Mouse (Mus musculus) layer of hippocampus, postnatal 36 days (tissue): ENCODE measurements around the gene Ccl22. TPM values are rescaled to one million over a fixed set of nuclear protein-coding genes. Genes with fewer than 3 reads are reported as not detected.

Experiments
- DNase-seq, 2 experiments: peaks; one replicate each; pipeline ENCODE4 v3.0.0; 2022
- total RNA-seq, 2 experiments: library from RNA; stranded (reverse); gene quantifications; 2 replicates each; pipeline ENCODE4 v1.2.3; 2021

The Ccl22 gene
- not detected for total RNA-seq

DNA sequence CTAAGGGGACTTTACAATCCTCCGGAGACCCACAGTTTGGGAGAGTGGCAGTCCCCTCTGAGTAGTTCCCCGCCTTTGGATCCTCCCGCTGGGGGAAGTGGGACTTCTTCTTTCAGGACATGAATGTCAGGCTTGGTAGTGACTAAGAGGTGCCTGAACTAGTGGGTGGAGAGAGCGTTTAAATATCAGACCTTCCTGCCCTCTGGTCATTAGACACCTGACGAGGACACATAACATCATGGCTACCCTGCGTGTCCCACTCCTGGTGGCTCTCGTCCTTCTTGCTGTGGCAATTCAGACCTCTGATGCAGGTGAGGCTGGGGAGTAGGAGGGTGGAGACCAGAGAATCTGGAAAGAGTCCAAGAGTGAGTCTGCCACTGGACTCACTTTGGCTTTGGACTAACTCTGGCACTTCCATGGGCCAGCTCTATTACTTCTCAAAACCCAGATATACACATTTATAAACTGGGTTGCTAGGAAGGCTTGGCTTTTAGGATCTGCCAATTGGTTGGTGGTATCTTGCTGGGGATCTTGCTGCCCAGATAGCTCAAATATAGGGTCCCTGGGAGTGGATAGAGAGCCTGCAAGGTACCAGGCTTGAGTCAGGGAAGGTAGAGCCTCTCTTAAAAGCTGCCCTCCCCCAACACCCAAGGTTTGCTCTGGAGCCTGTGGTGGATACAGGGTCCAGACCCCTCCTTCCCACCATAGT is at the start of gene Ccl22:
TSS of gene Ccl22 (plus strand) at position 115 of the 709 bp plus-strand sequence.
- DNase-seq: no peak

DNA sequence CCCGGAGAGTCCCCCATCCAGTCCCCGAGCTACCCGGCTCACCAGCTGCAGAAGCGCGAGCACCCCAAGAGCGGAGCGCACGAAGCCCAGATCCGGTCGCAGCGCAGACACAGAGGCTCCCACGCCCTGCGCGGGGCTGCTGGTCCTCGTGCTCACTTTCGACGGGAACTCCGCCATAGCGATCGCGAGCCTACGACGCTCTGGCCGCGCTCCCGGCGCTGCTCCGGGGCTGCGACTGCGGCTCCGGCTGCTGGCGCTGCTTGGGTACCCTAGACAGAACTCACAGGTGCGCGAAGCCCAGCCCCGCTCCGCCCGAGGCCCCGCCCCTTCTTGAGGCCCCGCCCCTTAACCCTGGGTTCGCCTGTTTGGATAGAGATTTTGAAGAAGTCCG is 49.4 kb upstream of the Ccl22 start, which contains the start of gene Pllp:
TSS of gene Pllp (minus strand) at position 285 of the 391 bp plus-strand sequence.
- no peak for DNase-seq

DNA sequence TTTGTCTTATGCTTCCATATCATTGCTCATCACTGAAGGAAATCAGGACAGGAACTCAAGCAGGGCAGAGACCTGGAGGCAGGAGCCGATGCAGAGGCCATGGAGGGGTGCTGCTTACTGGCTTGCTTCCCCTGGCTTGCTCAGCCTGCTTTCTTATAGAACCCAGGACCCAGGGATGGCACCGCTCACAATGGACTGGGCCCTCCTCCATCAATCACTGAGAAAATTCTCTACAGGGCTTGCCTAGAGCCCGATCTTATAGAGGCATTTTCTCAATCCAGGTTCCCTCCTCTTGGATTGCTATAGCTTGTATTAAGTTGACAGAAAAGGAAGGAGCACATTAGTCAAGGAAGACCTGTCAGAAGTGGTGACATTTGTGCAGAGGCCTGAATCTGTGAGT is 48.8 kb upstream of the Ccl22 start:
- no peak for DNase-seq

DNA sequence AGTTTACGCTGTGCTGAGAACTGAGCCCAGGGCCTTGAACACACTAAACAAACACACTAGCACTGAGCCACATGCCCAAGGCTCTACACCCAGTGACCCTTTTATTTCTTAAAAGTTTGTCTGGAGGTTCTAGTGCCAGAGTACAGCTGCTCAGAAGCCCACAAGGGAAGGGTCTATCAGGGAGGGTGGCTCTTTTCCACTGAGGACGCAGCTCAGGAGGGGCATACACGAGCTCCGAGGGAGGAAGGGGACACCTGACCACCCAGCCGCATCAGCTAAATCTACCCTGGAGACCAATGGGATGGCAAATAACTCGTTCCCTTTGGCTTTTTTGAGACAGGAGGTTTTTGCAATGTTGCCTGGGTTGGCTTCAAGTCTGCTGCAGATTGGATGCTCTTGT is 47.4 kb upstream of the Ccl22 start:
- DNase-seq: no peak

DNA sequence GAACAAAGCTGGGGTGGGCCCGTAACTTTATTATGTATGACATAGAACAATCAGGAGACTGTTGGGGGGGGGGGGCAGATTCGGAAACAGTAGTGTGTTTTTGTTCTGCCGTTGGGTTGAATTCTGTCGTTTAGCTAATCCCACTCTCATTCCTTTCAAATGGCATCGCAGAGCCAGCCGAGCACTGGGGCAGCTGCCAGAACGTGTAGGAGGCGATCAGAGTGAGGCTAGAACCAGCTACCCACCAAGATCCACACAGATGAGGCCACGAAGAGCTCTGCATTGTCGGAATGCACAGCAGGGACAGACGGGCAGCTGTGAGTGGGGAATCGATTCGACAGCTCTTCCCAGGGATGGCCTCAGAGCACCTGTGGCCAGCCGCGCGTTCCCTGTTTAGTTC is 46.0 kb upstream of the Ccl22 start:
- peak in 1 of 2 experiments; percentile 44 for DNase-seq

DNA sequence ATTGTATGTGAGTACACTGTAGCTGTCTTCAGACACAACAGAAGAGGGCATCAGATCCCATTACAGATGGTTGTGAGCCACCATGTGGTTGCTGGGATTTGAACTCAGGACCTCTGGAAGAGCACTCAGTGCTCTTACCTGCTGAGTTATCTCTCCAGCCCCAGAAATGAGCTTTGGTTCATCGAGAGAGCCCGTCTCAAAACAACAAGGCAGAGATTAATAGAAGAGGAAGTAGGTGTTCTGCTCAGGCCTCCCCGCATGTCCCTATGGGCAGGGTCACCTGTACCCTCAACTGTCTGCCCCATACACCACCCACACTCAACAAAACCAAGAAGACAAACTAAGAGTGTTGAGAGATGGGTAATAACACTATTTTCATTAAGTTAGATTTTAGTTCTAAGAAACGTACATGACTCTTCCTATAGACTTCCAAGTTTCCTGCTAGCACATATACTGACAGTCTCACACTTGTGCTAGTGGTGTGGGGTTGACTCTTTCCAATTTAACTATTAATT is 44.9 kb upstream of the Ccl22 start:
- DNase-seq: no peak

DNA sequence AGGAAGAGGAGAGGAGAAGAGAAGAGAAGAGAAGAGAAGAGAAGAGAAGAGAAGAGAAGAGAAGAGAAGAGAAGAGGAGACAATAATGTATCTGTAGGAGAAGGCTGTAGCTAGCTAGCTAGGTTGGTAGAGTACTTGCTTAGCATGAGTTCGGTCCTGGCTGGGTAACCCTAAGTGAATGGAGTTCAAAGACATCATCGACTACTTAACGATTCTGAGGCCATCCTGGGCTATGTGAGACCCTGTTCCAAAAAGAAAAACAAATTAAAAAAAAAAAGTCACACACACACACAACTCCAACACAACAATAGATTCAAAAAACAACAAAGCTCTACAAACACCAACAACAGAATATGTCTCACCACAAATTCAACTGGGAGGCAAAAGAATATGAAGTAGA is 43.2 kb upstream of the Ccl22 start:
- DNase-seq: no peak

DNA sequence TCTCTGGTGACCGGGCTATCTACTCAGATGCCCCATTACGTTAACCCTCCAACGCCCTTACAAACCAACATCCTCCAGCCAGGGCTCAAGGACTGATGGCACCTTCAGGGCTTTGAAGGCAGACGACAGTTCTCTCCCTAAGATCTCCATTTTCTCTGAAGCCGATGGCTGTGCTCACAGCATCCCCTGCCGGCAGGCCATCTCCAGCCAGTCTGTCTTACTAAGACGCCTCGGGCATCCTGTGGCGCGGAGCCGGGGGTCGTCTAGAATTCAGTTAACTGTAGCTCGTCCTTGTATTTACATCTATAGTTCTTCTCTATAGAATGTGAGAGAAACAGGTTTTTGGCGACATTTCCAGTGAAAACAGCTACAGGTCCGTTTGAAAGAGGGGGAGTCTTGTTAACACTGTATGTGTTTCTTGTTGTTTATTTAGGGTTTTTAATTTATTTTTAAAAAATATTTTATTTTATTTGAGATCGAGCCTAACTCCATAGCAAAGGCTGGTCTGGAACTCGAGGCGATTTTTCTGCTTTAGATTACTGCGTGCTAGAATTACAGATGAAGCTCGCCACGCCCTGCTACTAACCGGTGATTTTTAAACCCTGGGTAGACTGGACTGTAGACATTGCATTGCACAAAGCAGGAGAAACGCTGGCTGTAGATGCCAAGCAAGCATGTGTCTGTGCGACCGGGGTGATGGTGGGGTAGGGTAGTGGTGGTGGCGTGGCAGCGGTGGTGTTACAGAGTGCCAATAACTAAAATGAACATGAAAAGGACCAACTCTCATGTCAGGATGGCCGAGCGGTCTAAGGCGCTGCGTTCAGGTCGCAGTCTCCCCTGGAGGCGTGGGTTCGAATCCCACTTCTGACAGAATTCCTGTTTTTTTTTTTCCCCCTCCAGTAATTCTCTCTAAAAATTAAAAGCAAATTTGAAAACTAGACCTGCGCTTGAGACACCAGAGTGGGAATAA is 42.3 kb upstream of the Ccl22 start:
- DNase-seq: peak; percentile 80 to 84

DNA sequence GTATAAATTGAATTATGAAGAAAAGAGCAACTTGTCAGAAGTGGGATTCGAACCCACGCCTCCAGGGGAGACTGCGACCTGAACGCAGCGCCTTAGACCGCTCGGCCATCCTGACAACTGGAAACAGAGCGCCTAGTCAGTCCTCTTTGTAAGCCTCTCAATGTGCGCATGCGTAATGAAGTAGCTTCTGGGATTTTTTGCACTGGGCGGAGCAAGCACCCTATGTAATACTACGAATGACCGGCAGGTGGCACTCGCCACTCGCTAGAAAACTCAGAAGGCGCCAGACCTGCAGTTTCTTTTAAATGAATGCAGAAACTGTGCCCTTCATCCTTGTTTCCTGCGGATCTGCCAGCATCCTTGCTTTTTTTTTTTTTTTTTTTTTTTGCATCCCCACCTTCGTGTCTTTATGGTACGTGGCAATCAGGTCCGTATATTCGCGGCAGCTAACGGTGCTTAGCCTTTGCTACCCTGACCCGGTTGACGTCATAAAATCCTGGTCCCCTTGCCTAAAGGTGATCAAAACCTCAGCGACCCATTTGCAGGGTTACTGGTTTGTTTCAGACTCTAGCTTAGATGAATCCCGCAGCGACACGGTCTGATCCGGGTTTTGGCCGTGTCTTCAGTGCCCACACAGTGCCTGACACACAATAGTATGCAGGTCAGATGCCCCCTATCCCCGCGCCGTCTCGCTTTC is 41.3 kb upstream of the Ccl22 start:
- DNase-seq: peak; percentile 99 to 100

DNA sequence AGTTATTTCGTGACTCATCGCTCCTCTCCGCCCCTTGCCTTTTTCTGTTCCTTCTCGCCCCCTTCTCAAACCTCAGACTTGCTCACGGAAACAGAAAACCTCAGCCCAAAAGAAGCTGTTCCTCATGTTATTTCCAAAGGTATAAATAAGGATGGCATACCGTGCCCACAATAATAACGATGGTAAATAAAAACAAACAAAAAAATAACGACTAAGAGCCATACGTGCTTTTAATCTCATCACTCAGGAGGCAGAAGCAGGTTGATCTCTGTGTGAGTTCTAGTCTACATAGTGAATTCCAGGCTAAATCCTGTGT is 40.8 kb upstream of the Ccl22 start:
- DNase-seq: no peak

DNA sequence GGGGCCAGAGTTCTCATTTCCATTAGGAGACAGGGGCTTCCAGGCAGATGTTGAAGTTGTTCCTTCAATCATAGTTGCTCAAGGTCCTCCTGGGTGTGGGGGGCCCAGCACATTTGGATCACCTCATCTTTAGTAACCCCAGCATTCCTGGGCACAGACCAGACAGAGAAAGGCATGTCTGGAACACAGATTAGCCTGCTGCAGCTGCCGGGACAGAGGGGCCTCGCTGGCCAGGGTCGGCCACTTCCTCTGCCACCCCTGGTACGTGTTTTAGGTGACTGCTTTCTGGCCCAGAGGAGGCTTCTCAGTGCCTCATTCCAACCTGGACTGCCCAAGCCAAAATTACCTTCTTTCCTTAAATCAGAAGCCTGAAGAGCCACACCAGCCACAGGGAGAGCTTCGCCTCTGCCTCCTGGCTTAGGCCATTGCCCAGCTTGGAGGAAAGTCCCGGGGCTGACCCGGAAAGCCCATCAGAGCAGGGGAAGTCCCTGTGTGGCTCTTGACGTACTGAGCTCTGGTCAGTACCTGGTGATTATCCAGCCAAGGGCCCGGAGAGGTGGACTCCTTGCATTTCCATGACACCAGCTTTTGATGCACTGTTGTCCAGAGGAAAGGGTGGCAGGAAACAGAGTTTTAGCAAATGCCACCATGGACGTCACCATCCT is 39.7 kb upstream of the Ccl22 start:
- DNase-seq: no peak

DNA sequence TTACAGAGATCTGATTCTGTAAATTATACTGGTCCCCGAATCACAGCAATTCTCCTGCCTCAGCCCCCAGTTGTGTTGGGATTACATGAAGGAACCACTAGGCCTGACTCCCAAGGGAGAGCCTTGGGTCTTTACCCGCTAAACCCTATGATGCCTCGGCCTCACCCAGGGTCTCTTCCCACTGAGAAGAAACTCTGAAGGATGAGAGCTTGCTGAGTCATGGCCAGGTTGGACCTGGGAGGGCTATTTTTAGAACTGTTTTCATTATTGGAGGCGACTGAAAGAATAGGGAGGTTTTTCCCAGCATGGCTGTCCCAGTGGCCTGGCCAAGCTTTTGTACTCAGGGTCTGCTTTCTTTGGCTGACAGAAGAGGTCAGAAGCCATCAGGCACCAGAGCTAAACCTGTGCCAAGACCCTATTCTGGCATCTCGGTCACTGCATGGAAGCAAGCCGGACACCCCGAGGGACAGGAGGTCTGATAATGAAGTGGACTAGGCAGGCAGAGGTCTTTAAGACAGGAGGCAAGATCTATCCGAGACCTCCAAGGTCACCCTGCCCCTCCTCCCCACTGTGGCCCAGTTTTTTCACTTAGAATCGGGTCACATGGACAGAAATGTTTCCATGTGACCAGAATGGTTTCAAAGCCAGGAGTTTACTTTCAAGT is 38.5 kb upstream of the Ccl22 start:
- no peak for DNase-seq

DNA sequence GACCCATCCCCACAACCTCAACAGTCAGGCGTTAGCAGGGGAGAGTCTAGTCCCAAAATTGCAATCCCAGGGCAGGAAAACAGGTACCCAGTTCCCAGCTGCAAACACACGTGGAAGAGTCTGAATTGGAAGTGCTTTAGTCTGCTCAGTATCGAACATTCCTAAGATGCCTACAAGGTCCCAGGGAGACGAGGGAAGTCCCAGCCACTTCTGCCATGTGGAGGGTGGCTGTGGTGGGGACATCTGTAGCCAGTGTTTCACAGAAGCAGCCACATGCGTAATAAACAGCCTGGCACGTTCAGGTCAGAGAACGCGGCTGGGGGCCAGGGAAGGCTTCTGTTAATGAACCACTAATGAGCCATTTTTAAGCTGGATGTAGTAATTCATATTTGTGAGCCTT is 35.1 kb upstream of the Ccl22 start:
- no peak for DNase-seq

DNA sequence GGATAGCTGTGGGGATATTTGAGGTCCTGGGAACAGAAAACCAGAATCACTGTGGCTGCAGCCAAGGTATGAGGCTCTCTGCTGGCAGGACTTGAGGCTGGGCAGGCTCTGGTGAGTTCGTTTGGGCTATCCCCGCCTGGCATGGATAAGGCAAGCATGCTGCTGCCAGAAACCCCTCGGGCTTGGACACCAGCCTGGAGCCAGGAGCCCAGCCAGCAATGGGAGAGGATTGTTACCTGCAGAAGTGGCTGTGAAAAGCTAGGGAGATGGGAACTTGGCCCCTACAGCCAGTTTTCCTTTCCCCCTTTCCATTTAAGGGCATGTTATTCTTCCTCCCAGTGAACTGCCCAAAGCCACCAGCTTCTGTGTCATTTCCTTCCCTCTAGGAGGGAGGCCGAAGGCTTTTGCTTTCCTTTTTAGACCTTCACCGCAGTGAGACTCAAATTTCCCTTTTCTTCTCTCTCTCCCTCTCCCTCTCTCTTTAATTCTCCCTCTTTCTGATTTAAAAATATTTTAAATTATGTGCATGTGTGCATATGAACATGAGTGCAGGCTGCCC is 34.2 kb upstream of the Ccl22 start:
- peak; percentile 38 to 49 for DNase-seq

DNA sequence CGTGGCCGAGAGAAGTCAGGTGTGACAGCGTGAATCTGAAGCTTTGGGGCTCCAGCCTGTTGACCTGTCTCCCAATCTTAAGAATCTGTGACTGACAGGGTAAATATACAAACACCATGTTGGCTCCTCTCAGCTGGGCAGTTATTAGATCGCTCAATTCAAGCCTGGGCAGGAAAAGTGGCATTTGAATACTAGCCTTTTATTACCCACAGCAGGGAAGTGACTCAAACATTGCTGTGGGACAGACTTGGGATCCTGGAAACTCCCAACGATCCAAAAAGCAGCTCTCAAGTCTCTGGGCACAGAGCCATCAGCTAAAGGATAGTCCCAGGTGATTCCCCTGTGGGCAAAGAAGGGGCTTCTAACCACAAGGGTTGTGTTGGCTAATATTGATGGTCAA is 30.8 kb upstream of the Ccl22 start:
- no peak for DNase-seq

DNA sequence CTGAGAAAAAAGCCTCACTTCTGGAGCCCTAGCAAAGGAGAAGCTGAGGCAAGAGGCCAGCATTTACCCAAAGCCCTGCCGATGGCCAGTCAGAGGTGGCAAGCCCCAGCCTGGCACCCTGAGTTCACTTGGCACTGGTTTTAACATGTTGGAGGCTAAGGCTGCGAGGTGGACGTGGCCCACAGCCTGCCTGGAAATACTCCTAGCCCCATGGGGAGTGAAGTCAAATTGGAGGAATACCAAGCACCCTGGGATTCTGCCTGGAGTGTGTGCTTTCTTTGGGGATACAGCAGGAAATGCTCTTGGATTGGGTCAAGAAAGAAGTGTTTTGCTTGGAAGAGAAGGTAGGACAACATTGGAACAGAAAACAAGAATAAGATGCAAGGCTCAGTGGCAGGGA is 29.5 kb upstream of the Ccl22 start:
- no peak for DNase-seq

DNA sequence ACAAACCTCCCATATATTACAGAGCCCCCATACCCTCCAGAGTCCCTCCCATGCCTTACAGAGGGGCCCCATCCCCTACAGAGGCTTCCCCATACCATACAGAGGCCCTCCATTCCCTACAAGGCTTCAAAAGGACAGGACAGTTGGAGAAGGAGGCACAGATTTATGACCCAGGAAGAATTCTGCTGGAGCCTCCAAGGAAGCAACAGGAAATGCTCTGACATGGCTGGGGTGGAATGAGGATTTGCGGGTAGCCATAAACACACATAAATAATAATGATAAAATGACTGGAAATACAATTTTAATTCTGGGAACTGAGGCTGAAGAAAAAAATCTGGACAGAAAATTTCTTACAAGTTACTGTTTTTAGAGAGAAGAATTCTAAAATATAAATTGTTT is 28.5 kb upstream of the Ccl22 start:
- DNase-seq: no peak

DNA sequence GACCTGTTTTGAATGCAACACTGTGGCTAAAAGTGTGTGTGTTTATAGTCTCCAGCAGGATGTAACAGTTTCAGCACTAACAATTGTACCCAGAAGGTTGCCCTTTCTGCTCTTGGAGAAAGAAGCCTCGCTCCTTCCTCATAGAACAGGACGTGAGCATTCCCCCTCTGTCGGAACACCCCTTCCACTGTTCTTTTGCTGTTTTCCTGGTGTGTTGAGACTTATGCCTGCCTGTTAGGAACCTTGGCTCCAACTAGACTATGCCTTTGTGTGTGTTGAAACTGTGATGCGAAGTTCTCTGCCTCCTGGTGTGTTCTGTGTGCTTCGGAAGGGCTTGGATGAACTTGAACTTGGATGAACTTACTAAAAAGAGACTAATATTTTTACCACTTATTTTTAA is 19.4 kb upstream of the Ccl22 start:
- no peak for DNase-seq

DNA sequence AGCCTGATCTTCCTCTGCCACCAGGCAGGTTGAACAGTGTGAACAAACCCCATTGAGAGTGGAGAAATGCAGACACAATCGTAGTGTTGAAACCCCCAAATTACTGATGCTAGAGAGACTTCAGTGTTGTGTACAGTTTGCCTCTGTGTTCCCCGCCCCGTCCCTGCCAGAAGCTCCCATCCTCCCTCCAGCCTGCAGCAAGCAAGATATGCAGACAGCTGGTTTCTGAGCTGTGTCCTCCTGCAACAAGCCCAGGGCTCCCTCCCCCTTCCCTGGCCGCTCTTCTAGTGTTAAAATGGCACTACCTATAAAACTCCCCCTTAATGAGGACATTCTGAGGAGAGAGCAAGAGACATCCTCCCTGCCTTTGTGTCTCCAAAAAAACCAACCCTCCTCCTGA is 16.1 kb upstream of the Ccl22 start:
- DNase-seq: no peak

DNA sequence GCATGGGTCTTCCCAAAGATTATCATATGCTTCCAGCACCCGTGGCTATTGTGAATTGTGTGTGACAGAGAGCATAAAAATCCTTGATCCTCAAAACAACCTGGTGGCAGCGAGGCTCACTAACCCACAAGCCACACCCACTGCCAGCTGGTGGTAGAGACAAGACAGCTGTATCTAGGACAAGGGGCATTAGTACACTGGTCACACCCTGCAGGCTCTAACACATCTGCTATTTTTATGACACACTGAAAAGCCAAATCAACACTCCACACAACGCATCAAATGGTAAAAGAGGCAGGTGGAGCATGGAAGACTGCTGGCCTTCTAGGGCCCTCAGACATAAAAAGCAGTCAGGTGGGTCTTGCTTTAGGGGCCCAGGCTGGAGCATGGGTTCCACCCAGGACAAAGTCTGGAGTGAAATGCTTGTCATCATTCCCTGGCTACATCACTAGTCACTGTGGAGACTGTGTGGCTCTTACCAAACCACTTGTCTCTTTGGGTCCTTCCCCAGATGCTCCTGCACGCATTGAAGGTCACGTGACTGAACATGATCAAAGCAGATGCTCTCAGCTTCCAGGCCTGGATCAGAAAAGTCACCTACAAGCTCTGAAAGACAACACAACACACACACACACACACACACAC is 11.4 kb upstream of the Ccl22 start:
- DNase-seq: no peak

DNA sequence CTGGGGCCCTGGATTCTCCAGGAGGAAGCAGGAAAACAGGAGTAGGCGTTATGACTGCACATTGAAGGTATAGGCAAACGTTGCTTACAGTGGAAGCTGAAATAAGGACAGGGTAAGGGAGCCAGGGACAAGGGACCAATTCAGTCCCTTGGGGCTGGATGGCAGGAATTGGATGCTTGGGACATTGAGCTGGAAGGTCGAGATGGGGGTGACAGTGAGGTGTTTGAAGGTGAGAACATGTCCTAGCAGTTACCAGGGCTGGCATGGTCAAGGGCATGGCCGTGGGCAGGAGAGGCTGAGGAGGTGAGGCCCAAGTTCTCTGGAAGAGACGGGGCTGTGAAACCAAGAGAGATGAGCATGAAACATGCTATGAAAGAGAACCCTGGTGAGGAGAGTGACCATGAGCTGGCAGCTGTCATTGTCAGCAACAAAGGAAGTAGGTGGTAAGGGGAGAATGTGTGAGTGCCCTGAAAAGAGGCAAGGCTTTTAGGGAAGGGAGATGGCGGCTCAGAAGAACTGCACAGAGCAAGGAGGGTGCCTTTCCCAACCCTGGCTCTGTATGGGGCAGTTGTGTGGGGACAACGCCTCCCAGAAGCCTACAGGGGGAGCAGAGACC is 10.5 kb upstream of the Ccl22 start:
- no peak for DNase-seq
